8 mouse cellular contexts compared by ENCODE assay signal in genomic region chr12:111814769-111815762, GRCm38 (mm10). TPM values are rescaled to one million over a fixed set of nuclear protein-coding genes. Genes with fewer than 3 reads are reported as not detected.
DNase-seq lines count a peak whose midpoint lies in the region; ATAC-seq and TF ChIP-seq lines count a peak whose summit lies in the region.

No protein-coding gene starts in this region.

- DNase-seq in hindbrain, embryonic 14.5 days (ENCODE audit: low spot score), result no peak
- DNase-seq in gastrocnemius, postnatal 10 days, result no peak
- DNase-seq in ovary, postnatal 10 days (ENCODE audit: low spot score), result no peak
- no peak for DNase-seq in right cerebral cortex, postnatal 4 days

- H3K4me1 ChIP-seq in E14TG2a.4 (replicated peaks; ENCODE audit: low read depth, low read length), result peaks cover 68% of the 10 kb centered on the region
- peaks cover 4% of the 10 kb centered on the region for H3K4me1 ChIP-seq in bone marrow, adult 2 months (ENCODE audit: control insufficient read depth, insufficient read depth, low read length)
- H3K4me1 ChIP-seq in hindbrain, embryonic 14.5 days (replicated peaks; ENCODE audit: control insufficient read depth, insufficient read depth, low read length), result peaks cover 15% of the 10 kb centered on the region
- H3K4me1 ChIP-seq in liver, embryonic 12.5 days, result peaks cover 84% of the 10 kb centered on the region
- H3K4me1 ChIP-seq in neural tube, embryonic 15.5 days, result peaks cover 43% of the 10 kb centered on the region

- no peaks in the 10 kb centered on the region; the same call in 1 of the 2 replicates for H3K27me3 ChIP-seq in E14TG2a.4 (ENCODE audit: insufficient read depth, low read length)
- no peaks in the 10 kb centered on the region for H3K27me3 ChIP-seq in hindbrain, embryonic 14.5 days (ENCODE audit: control insufficient read depth, insufficient read depth, low read length)
- H3K27me3 ChIP-seq in liver, embryonic 12.5 days (replicated peaks), result no peaks in the 10 kb centered on the region
- H3K27me3 ChIP-seq in neural tube, embryonic 15.5 days (replicated peaks), result no peaks in the 10 kb centered on the region

- peaks cover 24% of the 10 kb centered on the region for H3K36me3 ChIP-seq in E14TG2a.4 (ENCODE audit: insufficient read depth, low read length)
- H3K36me3 ChIP-seq in hindbrain, embryonic 14.5 days (replicated peaks; ENCODE audit: control insufficient read depth, insufficient read depth), result no peaks in the 10 kb centered on the region
- H3K36me3 ChIP-seq in liver, embryonic 12.5 days, result peaks cover 37% of the 10 kb centered on the region
- no peaks in the 10 kb centered on the region for H3K36me3 ChIP-seq in neural tube, embryonic 15.5 days

- no peaks in the 10 kb centered on the region for H3K9me3 ChIP-seq in E14TG2a.4 (ENCODE audit: low read length)
- no peaks in the 10 kb centered on the region for H3K9me3 ChIP-seq in hindbrain, embryonic 14.5 days (ENCODE audit: control insufficient read depth, low read length)
- no peaks in the 10 kb centered on the region for H3K9me3 ChIP-seq in liver, embryonic 12.5 days (replicated peaks)
- H3K9me3 ChIP-seq in neural tube, embryonic 15.5 days (replicated peaks), result no peaks in the 10 kb centered on the region

- H3K9ac ChIP-seq in hindbrain, embryonic 14.5 days, result peak overlapping the region; percentile 75
- peak overlapping the region; percentile 80 for H3K9ac ChIP-seq in liver, embryonic 12.5 days
- H3K9ac ChIP-seq in neural tube, embryonic 15.5 days (replicated peaks), result peak overlapping the region; percentile 72

- peak overlapping the region; percentile 98 for H3K4me3 ChIP-seq in E14TG2a.4 (replicated peaks; ENCODE audit: low read length)
- peak overlapping the region; percentile 45 for H3K4me3 ChIP-seq in bone marrow, adult 2 months (replicated peaks; ENCODE audit: control insufficient read depth, low read depth, low read length)
- H3K4me3 ChIP-seq in hindbrain, embryonic 14.5 days (replicated peaks; ENCODE audit: low read length), result peak overlapping the region; percentile 91
- H3K4me3 ChIP-seq in liver, embryonic 12.5 days, result peak overlapping the region; percentile 79
- peak overlapping the region; percentile 91 for H3K4me3 ChIP-seq in neural tube, embryonic 15.5 days (replicated peaks)

- H3K4me2 ChIP-seq in hindbrain, embryonic 14.5 days (replicated peaks), result peak overlapping the region; percentile 96
- H3K4me2 ChIP-seq in liver, embryonic 12.5 days, result peak overlapping the region; percentile 87
- peak overlapping the region; percentile 95 for H3K4me2 ChIP-seq in neural tube, embryonic 15.5 days

- WGBS in bone marrow, adult 2 months, result 39% methylated on average over 19 of the region's 19 CpGs
- WGBS in hindbrain, embryonic 14.5 days, result 31% methylated on average over 19 of the region's 19 CpGs
- WGBS in liver, embryonic 12.5 days (ENCODE audit: insufficient replicate concordance), result 18% methylated on average over 19 of the region's 19 CpGs
- 30% methylated on average over 19 of the region's 19 CpGs for WGBS in neural tube, embryonic 15.5 days

- TF ChIP-seq CTCF in E14TG2a.4 (conservative IDR thresholded peaks at IDR 0.05; ENCODE audit: low read length), result no peak
- no peak for TF ChIP-seq CTCF in bone marrow, adult 2 months (IDR thresholded peaks at IDR 0.05; ENCODE audit: control insufficient read depth, insufficient read depth, low read length)

- no peak overlapping the region for H3K27ac ChIP-seq in bone marrow, adult 2 months (ENCODE audit: control insufficient read depth, insufficient read depth, low read depth, low read length, poor library complexity)
- no peak overlapping the region for H3K27ac ChIP-seq in hindbrain, embryonic 14.5 days
- H3K27ac ChIP-seq in liver, embryonic 12.5 days, result peak overlapping the region; percentile 96
- peak overlapping the region; percentile 87 for H3K27ac ChIP-seq in neural tube, embryonic 15.5 days (replicated peaks)

- no peak for ATAC-seq in hindbrain, embryonic 14.5 days (ENCODE audit: low FRiP score)
- ATAC-seq in liver, embryonic 12.5 days, result no peak
- ATAC-seq in neural tube, embryonic 15.5 days (ENCODE audit: low FRiP score), result no peak

- TF ChIP-seq POLR2A in bone marrow, adult 2 months (IDR thresholded peaks at IDR 0.05; ENCODE audit: borderline replicate concordance, control insufficient read depth, low read depth, low read length), result no peak

RNA-seq across cellular contexts. Expression of gene Zfyve21, which starts 1.1 kb away (rescaled TPM):
- 9.3 and 12.8 TPM in 2 replicates for polyA plus RNA-seq in bone marrow, adult 2 months (2011; ENCODE audit: insufficient read depth, insufficient read length, low replicate concordance, missing spikeins)
- 36.7 and 40.1 TPM in 2 replicates for polyA plus RNA-seq in hindbrain, embryonic 14.5 days (2014; fragmentation: Nextera tagmentation; extraction: Ambion mirVana)
- 60.6 and 61.9 TPM in 2 replicates for polyA plus RNA-seq in liver, embryonic 12.5 days (2016; fragmentation: Nextera tagmentation; extraction: Ambion mirVana)
- polyA plus RNA-seq in neural tube, embryonic 15.5 days (2015; fragmentation: Nextera tagmentation; extraction: Ambion mirVana), result 39.8 and 64.0 TPM in 2 replicates
- total RNA-seq in gastrocnemius, postnatal 10 days (2021), result 10 to 100 TPM; 19.6 to 21.9 TPM

RNA-seq across cellular contexts. Expression of gene Xrcc3, which starts 1.4 kb away (rescaled TPM):
- polyA plus RNA-seq in bone marrow, adult 2 months (2011; ENCODE audit: insufficient read depth, insufficient read length, low replicate concordance, missing spikeins), result 5.7 and 11.6 TPM in 2 replicates
- polyA plus RNA-seq in hindbrain, embryonic 14.5 days (2014; fragmentation: Nextera tagmentation; extraction: Ambion mirVana), result 2.6 and 3.1 TPM in 2 replicates
- 7.7 and 8.2 TPM in 2 replicates for polyA plus RNA-seq in liver, embryonic 12.5 days (2016; fragmentation: Nextera tagmentation; extraction: Ambion mirVana)
- 2.5 and 4.6 TPM in 2 replicates for polyA plus RNA-seq in neural tube, embryonic 15.5 days (2015; fragmentation: Nextera tagmentation; extraction: Ambion mirVana)
- total RNA-seq in gastrocnemius, postnatal 10 days (2021), result 1 to 10 TPM; 1.6 to 2.0 TPM

RNA-seq across cellular contexts. Expression of gene Klc1, which starts 56.4 kb away (rescaled TPM):
- 55.3 and 70.4 TPM in 2 replicates for polyA plus RNA-seq in bone marrow, adult 2 months (2011; ENCODE audit: insufficient read depth, insufficient read length, low replicate concordance, missing spikeins)
- polyA plus RNA-seq in hindbrain, embryonic 14.5 days (2014; fragmentation: Nextera tagmentation; extraction: Ambion mirVana), result 586 and 635 TPM in 2 replicates
- 35.6 TPM in 2 replicates for polyA plus RNA-seq in liver, embryonic 12.5 days (2016; fragmentation: Nextera tagmentation; extraction: Ambion mirVana)
- polyA plus RNA-seq in neural tube, embryonic 15.5 days (2015; fragmentation: Nextera tagmentation; extraction: Ambion mirVana), result 504 and 568 TPM in 2 replicates
- 10 to 100 TPM; 81.0 to 96.2 TPM for total RNA-seq in gastrocnemius, postnatal 10 days (2021)

Comparison
In these comparisons a context has a peak if more than half of its experiments do, and no peak if none do; other contexts are left out.
1. H3K4me3 ChIP-seq: peak in every context shown above with its lines; median percentile 98 in E14TG2a.4; 91 in hindbrain, embryonic 14.5 days; 91 in neural tube, embryonic 15.5 days; 79 in liver, embryonic 12.5 days; 45 in bone marrow, adult 2 months.
2. H3K27ac ChIP-seq: peak in liver, embryonic 12.5 days (single experiment) and neural tube, embryonic 15.5 days (single experiment); none in bone marrow, adult 2 months (single experiment) and hindbrain, embryonic 14.5 days (single experiment).
3. Peak in every context shown above with its lines, with median percentiles within 50 percentile points of each other: H3K4me2 ChIP-seq and H3K9ac ChIP-seq.